22 mouse cellular contexts compared by ENCODE assay signal in the genomic region with DNA sequence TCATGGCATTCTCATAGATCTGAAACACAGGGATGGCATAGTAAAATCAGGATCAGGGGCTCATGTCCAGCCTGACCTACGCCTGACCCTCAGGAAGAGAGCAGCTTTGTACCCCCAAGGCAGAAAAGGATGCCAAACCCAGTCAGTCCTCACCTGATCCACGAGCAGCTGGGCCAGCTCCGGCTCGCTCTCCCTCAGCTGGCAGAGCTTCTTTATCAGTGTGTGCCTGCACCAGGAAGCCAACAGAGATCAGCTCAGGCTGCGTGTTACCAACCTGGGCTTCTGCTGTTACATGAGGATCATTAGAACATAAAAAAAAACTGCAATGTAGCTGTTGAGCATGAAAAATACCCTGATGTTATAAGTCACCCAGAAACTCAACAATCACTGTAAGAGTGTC. TPM values are rescaled to one million over a fixed set of nuclear protein-coding genes. Genes with fewer than 3 reads are reported as not detected.
DNase-seq lines count a peak whose midpoint lies in the region; ATAC-seq and TF ChIP-seq lines count a peak whose summit lies in the region.
"Had no signal": no experiment of that assay in that cellular context is flagged by ENCODE, and none has a peak within 500 bp of the region (broad histone marks: within the 10 kb centered on the region; RNA-seq: fewer than 3 reads in every experiment).

No protein-coding gene starts in this region.

- H3K4me3 ChIP-seq in gastrocnemius, adult 2 months = no peak overlapping the region
- no peak overlapping the region for H3K4me3 ChIP-seq in kidney, adult 2 months (ENCODE audit: insufficient read depth, low read depth, low read length)
- H3K4me3 ChIP-seq in hindbrain, embryonic 14.5 days (replicated peaks; ENCODE audit: low read length) = no peak overlapping the region
- H3K4me3 ChIP-seq: embryonic facial prominence, embryonic 13.5 days; embryonic facial prominence, embryonic 15.5 days; erythroblast, embryonic 14.5 days; forebrain, embryonic 10.5 days; forebrain, embryonic 12.5 days had no signal

- peak; percentile 61 for DNase-seq in gastrocnemius, adult 2 months
- no peak for DNase-seq in gastrocnemius, postnatal 4 days (ENCODE audit: low spot score in 2 of 2)
- DNase-seq in kidney, adult 2 months = no peak
- DNase-seq in kidney, adult 18-20 months = no peak
- no peak for DNase-seq in hindbrain, embryonic 14.5 days (ENCODE audit: low spot score)
- DNase-seq: adrenal gland, adult 2 months; adrenal gland, postnatal 10 days; adrenal gland, postnatal 25 days; cerebellum, adult 11 months; cerebellum, adult 18-20 months; cerebellum, adult 8-10 months; cerebellum, adult 9-11 months; cerebellum, postnatal 14 days; cerebellum, postnatal 36 days; embryo, embryonic 11 days had no signal

- H3K4me2 ChIP-seq in hindbrain, embryonic 14.5 days (replicated peaks) = no peak overlapping the region
- H3K4me2 ChIP-seq: embryonic facial prominence, embryonic 13.5 days; embryonic facial prominence, embryonic 15.5 days; forebrain, embryonic 12.5 days had no signal

- no peak for TF ChIP-seq CTCF in gastrocnemius, adult 2 months (IDR thresholded peaks at IDR 0.05)
- TF ChIP-seq CTCF in kidney, adult 2 months (conservative IDR thresholded peaks at IDR 0.05; ENCODE audit: insufficient read depth, insufficient read length, low read depth, low read length) = no peak

- H3K27me3 ChIP-seq in kidney, adult 2 months (replicated peaks; ENCODE audit: control insufficient read depth, insufficient read depth, low read length) = no peaks in the 10 kb centered on the region
- no peaks in the 10 kb centered on the region for H3K27me3 ChIP-seq in hindbrain, embryonic 14.5 days (ENCODE audit: control insufficient read depth, insufficient read depth, low read length)
- H3K27me3 ChIP-seq: embryonic facial prominence, embryonic 13.5 days; embryonic facial prominence, embryonic 15.5 days; forebrain, embryonic 12.5 days had no signal

- intact Hi-C loops in gastrocnemius, adult 2 months (cut with DNase I) = no loop called here

- ATAC-seq in hindbrain, embryonic 14.5 days (ENCODE audit: low FRiP score) = no peak
- ATAC-seq: forebrain, embryonic 14.5 days; forebrain, embryonic 16.5 days had no signal

- no peak overlapping the region for H3K9ac ChIP-seq in hindbrain, embryonic 14.5 days
- H3K9ac ChIP-seq: embryonic facial prominence, embryonic 13.5 days; embryonic facial prominence, embryonic 15.5 days; forebrain, embryonic 12.5 days had no signal

- H3K36me3 ChIP-seq in kidney, adult 2 months (ENCODE audit: control insufficient read depth, insufficient read depth, low read length) = peaks cover 4% of the 10 kb centered on the region; the same call in 1 of the 2 replicates
- H3K36me3 ChIP-seq in hindbrain, embryonic 14.5 days (replicated peaks; ENCODE audit: control insufficient read depth, insufficient read depth) = peaks cover 86% of the 10 kb centered on the region

- peaks cover 16% of the 10 kb centered on the region for H3K4me1 ChIP-seq in kidney, adult 2 months (ENCODE audit: control insufficient read depth, insufficient read depth, low read length)
- H3K4me1 ChIP-seq in hindbrain, embryonic 14.5 days (replicated peaks; ENCODE audit: control insufficient read depth, insufficient read depth, low read length) = no peaks in the 10 kb centered on the region
- H3K4me1 ChIP-seq: embryonic facial prominence, embryonic 13.5 days; embryonic facial prominence, embryonic 15.5 days; forebrain, embryonic 10.5 days; forebrain, embryonic 12.5 days had no signal

- H3K9me3 ChIP-seq in hindbrain, embryonic 14.5 days (ENCODE audit: control insufficient read depth, low read length) = no peaks in the 10 kb centered on the region
- H3K9me3 ChIP-seq: embryonic facial prominence, embryonic 13.5 days; embryonic facial prominence, embryonic 15.5 days; forebrain, embryonic 10.5 days; forebrain, embryonic 12.5 days had no signal

- peak overlapping the region; percentile 64 for H3K27ac ChIP-seq in gastrocnemius, adult 2 months
- peak overlapping the region; percentile 5; the same call in 1 of the 2 replicates for H3K27ac ChIP-seq in kidney, adult 2 months (ENCODE audit: insufficient read depth, low read depth, low read length)
- no peak overlapping the region for H3K27ac ChIP-seq in hindbrain, embryonic 14.5 days
- H3K27ac ChIP-seq: embryonic facial prominence, embryonic 13.5 days; embryonic facial prominence, embryonic 15.5 days; forebrain, embryonic 10.5 days; forebrain, embryonic 12.5 days had no signal

- no peak for TF ChIP-seq POLR2A in kidney, adult 2 months (IDR thresholded peaks at IDR 0.05; ENCODE audit: low read depth, low read length)

- 81% methylated on average over 5 of the region's 5 CpGs for WGBS in kidney, adult 2 months
- WGBS in hindbrain, embryonic 14.5 days = 96% methylated on average over 5 of the region's 5 CpGs

RNA-seq across cellular contexts. Expression of a gene that starts 3.5 kb away (rescaled TPM):
- total RNA-seq in gastrocnemius, adult 2 months (2021) = under 1 TPM in 1 of 2 experiments, not detected in 1; 0.82 TPM
- total RNA-seq in gastrocnemius, postnatal 4 days (2021) = not detected
- polyA plus RNA-seq in kidney, adult 2 months (2012; rRNA removed) = 2,240 and 2,440 TPM in 2 replicates
- polyA plus RNA-seq in hindbrain, embryonic 14.5 days (2014; fragmentation: Nextera tagmentation; extraction: Ambion mirVana) = 6.3 and 6.8 TPM in 2 replicates
- total RNA-seq: adrenal gland, adult 2 months; adrenal gland, postnatal 10 days; adrenal gland, postnatal 25 days had no signal
- polyA plus RNA-seq: adrenal gland, adult 2 months; erythroblast, embryonic 14.5 days had no signal

RNA-seq across cellular contexts. Expression of a gene that starts 36.6 kb away (rescaled TPM):
- 1 to 10 TPM; 8.1 to 10.0 TPM for total RNA-seq in gastrocnemius, adult 2 months (2021)
- total RNA-seq in gastrocnemius, postnatal 4 days (2021) = 10 to 100 TPM; 20.8 to 21.0 TPM
- 36.0 and 41.0 TPM in 2 replicates for polyA plus RNA-seq in kidney, adult 2 months (2012; rRNA removed)
- polyA plus RNA-seq in hindbrain, embryonic 14.5 days (2014; fragmentation: Nextera tagmentation; extraction: Ambion mirVana) = 35.3 and 36.9 TPM in 2 replicates

RNA-seq across cellular contexts. Expression of a gene that starts 37.4 kb away (rescaled TPM):
- 100 to 1,000 TPM; 118 to 132 TPM for total RNA-seq in gastrocnemius, adult 2 months (2021)
- 10 to 100 TPM; 85.4 to 91.3 TPM for total RNA-seq in gastrocnemius, postnatal 4 days (2021)
- polyA plus RNA-seq in kidney, adult 2 months (2012; rRNA removed) = 225 and 226 TPM in 2 replicates
- 47.9 and 54.4 TPM in 2 replicates for polyA plus RNA-seq in hindbrain, embryonic 14.5 days (2014; fragmentation: Nextera tagmentation; extraction: Ambion mirVana)
